Mouse (Mus musculus) kidney, embryonic 16.5 days (tissue): ENCODE results near the gene Scgn. TPM values are rescaled to one million over a fixed set of nuclear protein-coding genes. Genes with fewer than 3 reads are reported as not detected.

Experiments used
- ATAC-seq: fragments of 200-750 bp; cut with Nextera tagmentation; 2 replicates; pipeline ENCODE4 v1.8.0; 2017; ENCODE audit warnings: moderate TSS enrichment; ENCODE audit not compliant: low FRiP score, low TSS enrichment
- H3K27ac ChIP-seq: fragments of 300-500 bp; sonication (generic); 2 replicates; pipeline ENCODE4 v1.5.1; 2014; ENCODE audit warnings: low read length
- H3K27me3 ChIP-seq: fragments of 300-500 bp; sonication (generic); 2 replicates; pipeline ENCODE4 v1.6.1; 2014; ENCODE audit warnings: low read length, control low read depth, mixed read lengths; ENCODE audit not compliant: insufficient read depth
- H3K36me3 ChIP-seq: fragments of 300-500 bp; sonication (generic); 2 replicates; pipeline ENCODE4 v1.6.1; 2014; ENCODE audit warnings: low read length, control low read depth, mixed read lengths; ENCODE audit not compliant: insufficient read depth
- H3K4me1 ChIP-seq: fragments of 300-500 bp; sonication (generic); 2 replicates; pipeline ENCODE4 v1.6.1; 2014; ENCODE audit warnings: low read length, control low read depth, mixed read lengths; ENCODE audit not compliant: insufficient read depth
- H3K4me2 ChIP-seq: fragments of 300-500 bp; sonication (generic); replicated peaks from 2 replicates; pipeline ENCODE4 v1.6.1; 2014; ENCODE audit warnings: low read depth, low read length
- H3K4me3 ChIP-seq: fragments of 300-500 bp; sonication (generic); 2 replicates; pipeline ENCODE4 v1.5.1; 2014; ENCODE audit warnings: mild to moderate bottlenecking, low read length
- H3K9ac ChIP-seq: fragments of 300-500 bp; sonication (generic); replicated peaks from 2 replicates; pipeline ENCODE4 v1.6.1; 2014; ENCODE audit warnings: low read length
- H3K9me3 ChIP-seq: fragments of 300-500 bp; sonication (generic); 2 replicates; pipeline ENCODE4 v1.6.1; 2016; ENCODE audit warnings: low read length, control low read depth
- WGBS: fragments of 180-500 bp; shearing (Covaris S2); extraction: QIAGEN DNeasy Blood & Tissue Kit; methylation state at CpG from one replicate; pipeline ENCODE4 v1.1.7; 2014; 5-methylcytosine and 5-hydroxymethylcytosine counted together
- polyA plus RNA-seq: library from polyadenylated mRNA; unstranded; fragments of >200 nt; fragmentation: Nextera tagmentation; extraction: Ambion mirVana; gene quantifications from 2 replicates; pipeline ENCODE4 v1.2.1, GENCODE M21; 2015

Scgn gene
- polyA plus RNA-seq, 1 experiment from 2014 or later: not detected

DNA sequence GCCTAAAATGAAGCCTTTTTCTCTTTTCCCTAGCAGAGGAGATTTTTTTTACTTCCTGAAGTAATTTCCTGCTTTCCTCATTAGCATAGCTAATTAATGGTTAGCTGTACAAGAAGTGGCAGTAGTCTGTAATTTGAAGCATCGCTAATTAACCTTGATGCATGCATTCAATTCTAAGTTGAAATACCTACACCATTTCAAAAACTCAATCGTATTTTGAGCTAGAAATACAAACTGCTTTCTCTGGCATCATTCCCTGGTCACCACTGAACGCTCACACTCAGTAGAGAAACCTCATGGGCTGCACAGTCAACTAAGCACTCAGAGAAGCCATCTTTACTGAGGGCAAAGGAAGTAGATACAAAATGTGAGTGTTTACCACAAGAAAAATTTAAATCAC, 3.7 kb upstream of the Scgn start:
- Histone ChIP-seq H3K4me2 (no peak overlapping the region), H3K27me3 (peaks cover 16% of the 10 kb centered on the region), H3K27ac (no peak overlapping the region), H3K36me3 (no peaks in the 10 kb centered on the region), H3K9ac (no peak overlapping the region), H3K4me1 (0 out of 2 replicates have a peak, but pooled peaks cover 3% of the 10 kb centered on the region), H3K4me3 (no peak overlapping the region), H3K9me3 (no peaks in the 10 kb centered on the region)
- 59% methylated on average over 3 of the region's 3 CpGs for WGBS
- ATAC-seq: no peak

DNA sequence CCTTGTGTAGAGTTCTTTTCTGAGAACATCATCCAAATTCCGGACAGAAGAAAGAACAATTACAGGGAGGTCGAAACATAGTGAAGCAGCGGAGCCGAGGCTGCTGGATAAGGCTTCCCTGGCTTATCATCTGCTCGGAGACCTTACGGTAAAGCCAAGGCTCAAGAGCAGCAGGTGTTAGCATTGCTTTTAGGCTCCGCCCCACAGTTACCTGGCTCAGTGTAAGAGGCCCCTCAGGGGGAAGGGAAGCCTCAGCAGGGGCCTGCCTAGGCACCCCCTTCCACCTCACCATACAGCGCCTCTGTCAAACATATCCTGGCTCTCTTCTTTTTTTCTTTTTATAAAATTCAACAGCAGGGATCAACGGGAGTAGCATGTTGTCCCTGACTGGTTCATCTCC, 3.0 kb upstream of the Scgn start:
- 0 out of 2 replicates have a peak, but pooled peaks cover 3% of the 10 kb centered on the region for H3K4me1 ChIP-seq
- no peaks in the 10 kb centered on the region for H3K9me3 ChIP-seq
- H3K27ac ChIP-seq: no peak overlapping the region
- no peak for ATAC-seq
- H3K9ac ChIP-seq: no peak overlapping the region
- H3K4me2 ChIP-seq: no peak overlapping the region
- 19% methylated on average over 9 of the region's 9 CpGs for WGBS
- no peaks in the 10 kb centered on the region for H3K36me3 ChIP-seq
- H3K4me3 ChIP-seq: no peak overlapping the region
- peaks cover 16% of the 10 kb centered on the region for H3K27me3 ChIP-seq

DNA sequence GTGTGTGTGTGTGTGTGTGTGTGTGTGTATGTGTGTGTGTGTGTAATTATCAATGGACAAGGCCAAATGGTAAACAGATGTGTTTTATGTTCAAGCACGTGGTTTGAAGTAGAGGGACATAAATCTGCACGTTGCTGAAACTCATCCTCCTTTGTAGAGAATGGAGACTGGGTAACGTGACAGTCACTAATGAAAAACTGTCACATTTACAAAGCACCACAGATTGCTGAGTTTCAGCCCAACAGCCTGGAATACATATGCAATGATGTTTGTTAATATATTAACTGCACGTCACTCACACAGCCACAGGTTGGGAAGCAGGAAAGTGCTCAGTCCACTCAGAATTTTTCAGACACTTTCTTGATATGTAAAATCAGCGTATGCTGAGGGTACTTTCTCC, 563 bp downstream of the Scgn start:
- Histone ChIP-seq H3K27me3 (peaks cover 16% of the 10 kb centered on the region), H3K36me3 (no peaks in the 10 kb centered on the region), H3K27ac (no peak overlapping the region), H3K9ac (no peak overlapping the region), H3K4me2 (no peak overlapping the region), H3K4me1 (0 out of 2 replicates have a peak, but pooled peaks cover 3% of the 10 kb centered on the region), H3K9me3 (no peaks in the 10 kb centered on the region), H3K4me3 (no peak overlapping the region)
- ATAC-seq: no peak
- 28% methylated on average over 5 of the region's 5 CpGs for WGBS

DNA sequence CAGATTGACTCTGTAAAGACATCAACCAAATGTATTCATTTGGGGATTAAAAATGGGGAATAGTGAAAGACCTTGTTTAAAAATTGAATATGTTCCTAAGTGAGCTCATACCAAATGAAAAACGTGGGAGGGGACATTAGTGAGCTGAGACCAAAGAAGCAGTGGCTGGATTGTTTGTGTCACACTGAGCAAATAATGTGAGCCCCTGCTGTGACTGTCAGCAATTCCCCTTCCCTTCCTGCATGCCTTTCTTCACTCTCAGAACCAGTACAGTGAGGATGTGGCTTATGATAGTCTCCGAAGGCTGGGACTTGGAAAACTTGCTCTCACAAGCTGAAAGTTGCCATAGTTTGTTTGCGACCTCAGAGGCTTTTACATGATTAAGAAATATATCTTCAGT, 5.9 kb downstream of the Scgn start:
- WGBS: 55% methylated on average over 3 of the region's 3 CpGs
- no peak overlapping the region for H3K27ac ChIP-seq
- no peaks in the 10 kb centered on the region for H3K36me3 ChIP-seq
- ATAC-seq: no peak
- no peak overlapping the region for H3K4me2 ChIP-seq
- H3K27me3 ChIP-seq: no peaks in the 10 kb centered on the region
- no peaks in the 10 kb centered on the region for H3K4me1 ChIP-seq
- no peaks in the 10 kb centered on the region for H3K9me3 ChIP-seq
- H3K9ac ChIP-seq: no peak overlapping the region
- H3K4me3 ChIP-seq: no peak overlapping the region

DNA sequence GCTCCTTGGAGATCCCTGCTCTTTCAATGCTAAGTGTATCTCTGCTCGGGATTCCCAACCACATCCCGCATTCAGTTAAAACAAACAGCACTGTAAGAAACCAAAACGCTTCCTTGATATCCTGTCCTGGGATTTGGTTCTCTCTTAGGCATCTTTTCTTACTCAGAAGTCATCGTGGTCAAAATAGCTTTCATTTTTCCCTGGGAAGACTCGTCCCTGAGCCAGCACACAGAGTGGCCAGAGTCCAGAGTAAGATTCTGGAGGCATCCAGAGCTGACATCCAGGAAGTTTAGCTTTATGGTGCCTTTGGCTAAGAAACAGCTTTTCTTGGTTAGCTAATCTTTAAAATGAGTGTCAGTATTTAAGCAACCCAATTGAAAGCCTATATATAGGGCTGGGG, 18.7 kb downstream of the Scgn start:
- Histone ChIP-seq H3K4me2 (no peak overlapping the region), H3K36me3 (no peaks in the 10 kb centered on the region), H3K27ac (no peak overlapping the region), H3K9me3 (no peaks in the 10 kb centered on the region), H3K4me3 (no peak overlapping the region), H3K9ac (no peak overlapping the region), H3K4me1 (no peaks in the 10 kb centered on the region), H3K27me3 (no peaks in the 10 kb centered on the region)
- WGBS: 78% methylated on average over 5 of the region's 5 CpGs
- no peak for ATAC-seq

GRCm38 (mm10) chr13:23971870-23972269, 19.1 kb downstream of the Scgn start:
- Histone ChIP-seq H3K9me3 (no peaks in the 10 kb centered on the region), H3K9ac (no peak overlapping the region), H3K27me3 (no peaks in the 10 kb centered on the region), H3K36me3 (no peaks in the 10 kb centered on the region), H3K4me2 (no peak overlapping the region), H3K27ac (no peak overlapping the region), H3K4me3 (no peak overlapping the region), H3K4me1 (no peaks in the 10 kb centered on the region)
- no peak for ATAC-seq
- WGBS: 64% methylated on average over 2 of the region's 2 CpGs

- no peak for ATAC-seq
Observed at GRCm38 (mm10) chr13:23964909-23965308, 26.1 kb downstream of the Scgn start.

GRCm38 (mm10) chr13:23959776-23960175, 31.2 kb downstream of the Scgn start:
- no peak overlapping the region for H3K9ac ChIP-seq
- no peak for ATAC-seq

More at GRCm38 (mm10) chr13:23964909-23965308, 26.1 kb downstream of the Scgn start:
- Histone ChIP-seq H3K4me3 (no peak overlapping the region), H3K9me3 (no peaks in the 10 kb centered on the region), H3K9ac (no peak overlapping the region), H3K27me3 (no peaks in the 10 kb centered on the region), H3K27ac (no peak overlapping the region), H3K36me3 (no peaks in the 10 kb centered on the region), H3K4me2 (no peak overlapping the region), H3K4me1 (no peaks in the 10 kb centered on the region)
- 77% methylated on average over 2 of the region's 2 CpGs for WGBS

DNA sequence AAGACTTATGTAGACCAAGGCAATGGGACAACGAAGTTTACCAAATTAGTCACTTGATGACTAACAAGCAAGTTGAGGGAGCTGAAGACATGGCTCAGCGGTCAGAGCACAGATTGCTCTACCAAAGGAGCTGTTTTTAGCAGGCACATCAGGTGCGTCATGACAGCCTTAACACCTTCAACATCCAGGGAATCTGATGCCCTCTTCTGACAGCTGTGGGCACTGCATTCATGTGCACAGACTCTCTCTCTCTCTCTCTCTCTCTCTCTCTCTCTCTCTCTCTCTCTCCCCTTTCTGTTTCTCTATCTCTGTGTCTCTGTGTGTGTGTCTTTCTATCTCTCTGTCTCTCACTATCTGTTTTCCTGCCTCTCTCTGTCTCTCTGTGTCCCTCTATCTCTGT, 40.1 kb downstream of the Scgn start:
- Histone ChIP-seq H3K4me2 (no peak overlapping the region), H3K9ac (no peak overlapping the region), H3K27me3 (no peaks in the 10 kb centered on the region), H3K9me3 (no peaks in the 10 kb centered on the region), H3K4me1 (no peaks in the 10 kb centered on the region), H3K36me3 (no peaks in the 10 kb centered on the region), H3K4me3 (no peak overlapping the region), H3K27ac (no peak overlapping the region)
- 72% methylated on average over 3 of the region's 3 CpGs for WGBS
- ATAC-seq: no peak

More at GRCm38 (mm10) chr13:23959776-23960175, 31.2 kb downstream of the Scgn start:
- Histone ChIP-seq H3K4me3 (no peak overlapping the region), H3K9me3 (no peaks in the 10 kb centered on the region), H3K4me1 (no peaks in the 10 kb centered on the region), H3K36me3 (no peaks in the 10 kb centered on the region), H3K4me2 (no peak overlapping the region), H3K27me3 (no peaks in the 10 kb centered on the region), H3K27ac (no peak overlapping the region)
- 30% methylated on average over 2 of the region's 2 CpGs for WGBS

- H3K4me2 ChIP-seq: no peak overlapping the region
- H3K27me3 ChIP-seq: no peaks in the 10 kb centered on the region
- no peaks in the 10 kb centered on the region for H3K4me1 ChIP-seq
- no peak overlapping the region for H3K4me3 ChIP-seq
- H3K9me3 ChIP-seq: no peaks in the 10 kb centered on the region
- H3K9ac ChIP-seq: no peak overlapping the region
- no peaks in the 10 kb centered on the region for H3K36me3 ChIP-seq
- ATAC-seq: no peak
- no peak overlapping the region for H3K27ac ChIP-seq
- WGBS: 64% methylated on average over 14 of the region's 14 CpGs
Observed at GRCm38 (mm10) chr13:23949484-23950246, 41.3 kb downstream of the Scgn start.
